Mouse (Mus musculus): ENCODE data around the gene Atp2c1. TPM values are rescaled to one million over a fixed set of nuclear protein-coding genes. Genes with fewer than 3 reads are reported as not detected.

Gene Atp2c1
- polyA plus RNA-seq, 1 experiment, result 22.5 TPM

DNA sequence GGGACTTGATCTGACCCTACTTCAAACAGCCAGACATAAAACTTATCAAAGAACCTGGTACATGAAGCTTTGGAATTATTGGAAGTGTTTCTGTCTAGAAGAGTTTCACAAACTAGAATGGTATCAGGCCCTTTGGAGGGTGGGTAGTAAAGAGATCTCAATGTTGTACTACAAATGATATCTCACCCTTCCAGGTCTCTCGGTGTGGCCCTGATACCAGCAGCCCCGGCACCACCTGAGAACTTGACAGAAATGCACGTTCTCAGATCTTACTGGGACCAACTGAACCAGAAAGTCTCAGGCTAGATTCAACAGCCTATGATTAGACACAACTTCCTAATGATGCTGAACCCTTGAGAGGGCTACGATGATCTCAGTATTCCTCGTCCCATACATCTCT is 23.4 kb downstream of the Atp2c1 start:
- TF ChIP-seq GATA1 (IDR thresholded peaks at IDR 0.05; ENCODE audit: low read length), result no peak

GRCm38 (mm10) chr9:105502389-105502788 is 24.7 kb downstream of the Atp2c1 start:
- no peak for TF ChIP-seq GATA1 (IDR thresholded peaks at IDR 0.05; ENCODE audit: low read length)

DNA sequence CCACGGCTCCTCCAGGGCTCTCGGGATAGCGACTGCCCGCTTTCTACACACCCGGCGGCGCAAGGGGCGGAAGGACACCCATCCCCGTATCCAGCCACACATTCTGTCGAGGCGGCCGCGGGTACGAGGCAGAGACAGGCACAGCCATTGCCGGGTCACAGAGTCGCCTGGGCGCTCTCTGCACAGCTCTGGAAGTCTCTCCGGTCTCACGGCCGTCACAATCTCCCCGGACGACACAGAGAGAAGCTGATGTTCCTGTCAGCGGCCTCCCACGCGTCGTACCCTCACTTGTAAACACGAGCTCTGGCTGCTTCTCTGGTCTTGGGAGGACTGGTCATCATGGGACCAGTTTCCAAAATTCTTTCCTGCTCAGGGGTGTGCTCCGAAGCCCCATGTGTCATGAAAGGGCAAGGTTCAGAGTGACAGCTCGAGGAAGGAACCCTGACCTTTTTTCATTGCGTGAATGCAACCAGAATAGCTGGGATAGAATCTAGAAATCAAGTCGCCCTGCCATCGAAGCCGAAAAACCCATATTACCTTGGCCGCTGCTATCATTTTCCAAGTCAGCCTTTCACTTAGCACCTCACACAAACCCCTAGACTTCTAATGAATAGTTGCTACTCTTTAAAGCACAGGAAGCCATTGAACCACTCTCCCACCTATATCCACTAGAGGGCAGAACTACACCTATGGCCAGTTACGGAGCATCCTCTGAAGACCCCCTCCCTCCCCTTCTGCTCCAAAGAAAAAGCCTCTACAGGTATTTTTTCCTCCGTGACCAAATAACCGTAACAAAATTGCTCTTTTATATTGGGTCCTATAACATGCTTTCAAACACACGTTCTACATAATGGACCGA is 31.6 kb downstream of the Atp2c1 start:
- TF ChIP-seq GATA1 (IDR thresholded peaks at IDR 0.05; ENCODE audit: low read length), result no peak

GRCm38 (mm10) chr9:105494553-105495315 is 32.4 kb downstream of the Atp2c1 start:
- TF ChIP-seq GATA1 (IDR thresholded peaks at IDR 0.05; ENCODE audit: low read length), result no peak

- TF ChIP-seq GATA1 (IDR thresholded peaks at IDR 0.05; ENCODE audit: low read length), result no peak
Measured at GRCm38 (mm10) chr9:105492744-105493143, 34.4 kb downstream of the Atp2c1 start.

GRCm38 (mm10) chr9:105488363-105488762 is 38.8 kb downstream of the Atp2c1 start:
- TF ChIP-seq GATA1 (IDR thresholded peaks at IDR 0.05; ENCODE audit: low read length), result no peak

- TF ChIP-seq GATA1 (IDR thresholded peaks at IDR 0.05; ENCODE audit: low read length), result no peak
Measured at GRCm38 (mm10) chr9:105484338-105485084, 42.6 kb downstream of the Atp2c1 start.

- TF ChIP-seq GATA1 (IDR thresholded peaks at IDR 0.05; ENCODE audit: low read length), result no peak
Measured at GRCm38 (mm10) chr9:105483880-105484279, 43.2 kb downstream of the Atp2c1 start.

- TF ChIP-seq GATA1 (IDR thresholded peaks at IDR 0.05; ENCODE audit: low read length), result no peak
Measured at GRCm38 (mm10) chr9:105482715-105483510, 44.2 kb downstream of the Atp2c1 start.

DNA sequence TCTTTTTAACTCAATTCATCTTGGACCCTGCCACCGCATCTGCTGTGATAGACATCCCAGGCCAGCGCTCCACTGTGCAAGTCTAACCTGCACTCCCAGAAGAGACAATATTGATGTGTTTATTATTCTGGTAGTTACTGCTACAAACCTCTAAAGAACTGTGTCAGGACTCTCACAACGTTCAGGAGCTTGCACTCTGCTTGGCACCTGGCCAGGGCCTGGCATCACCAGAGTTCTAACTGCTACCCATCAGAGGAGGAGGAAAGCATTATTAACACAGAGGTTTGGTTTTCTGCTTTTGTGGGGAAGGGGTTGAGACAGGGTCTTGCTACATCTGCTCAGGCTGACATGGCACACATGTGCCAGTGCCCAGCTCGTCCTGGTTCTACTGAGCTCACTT is 45.0 kb downstream of the Atp2c1 start:
- TF ChIP-seq GATA1 (IDR thresholded peaks at IDR 0.05; ENCODE audit: low read length), result no peak

GRCm38 (mm10) chr9:105476134-105476533 is 51.0 kb downstream of the Atp2c1 start:
- no peak for TF ChIP-seq GATA1 (IDR thresholded peaks at IDR 0.05; ENCODE audit: low read length)

DNA sequence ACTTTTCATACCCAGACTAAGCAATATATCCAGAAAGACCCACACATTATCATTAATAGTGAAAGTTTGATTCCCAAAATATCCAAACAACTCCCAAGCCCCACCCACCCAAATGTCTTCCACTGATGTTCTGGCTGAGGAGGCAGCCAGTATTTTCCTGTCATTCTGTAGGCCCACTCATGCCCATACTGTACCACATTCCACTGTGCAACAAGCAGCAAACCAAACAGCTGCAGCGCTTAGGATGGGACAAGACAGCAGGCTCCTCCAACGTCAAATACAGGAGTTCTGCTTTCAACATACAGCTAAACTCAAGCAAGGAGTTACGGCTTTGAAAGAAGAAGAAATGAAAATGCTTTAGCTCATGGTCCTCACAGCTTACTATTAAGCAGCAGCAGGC is 52.2 kb downstream of the Atp2c1 start:
- no peak for TF ChIP-seq GATA1 (IDR thresholded peaks at IDR 0.05; ENCODE audit: low read length)

DNA sequence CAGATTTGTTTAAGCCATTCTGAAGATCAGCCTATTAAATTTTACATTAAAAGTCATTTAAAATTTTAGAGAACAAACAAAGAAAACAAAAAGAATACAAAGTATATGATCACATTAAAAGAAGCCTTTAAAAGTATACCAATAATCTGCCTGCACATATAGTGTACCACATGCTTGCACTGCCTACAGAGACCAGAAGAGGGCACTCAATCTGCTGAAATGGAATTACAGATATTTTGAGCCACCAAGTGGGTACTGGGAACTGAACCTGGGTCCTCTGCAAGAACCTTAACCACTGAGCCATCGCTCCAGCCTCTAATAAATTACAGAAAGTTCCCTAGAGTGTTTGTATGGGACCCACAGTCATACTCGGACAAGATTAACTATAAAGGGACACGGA is 59.3 kb downstream of the Atp2c1 start:
- TF ChIP-seq GATA1 (IDR thresholded peaks at IDR 0.05; ENCODE audit: low read length), result no peak

GRCm38 (mm10) chr9:105461496-105461895 is 65.6 kb downstream of the Atp2c1 start:
- TF ChIP-seq GATA1 (IDR thresholded peaks at IDR 0.05; ENCODE audit: low read length), result no peak

GRCm38 (mm10) chr9:105459032-105459431 is 68.1 kb downstream of the Atp2c1 start:
- TF ChIP-seq GATA1 (IDR thresholded peaks at IDR 0.05; ENCODE audit: low read length), result no peak

Data from G1E-ER4 (cell line).